16 mouse cellular contexts compared by ENCODE assay signal in genomic region chr9:63972576-63973290, GRCm38 (mm10). TPM values are rescaled to one million over a fixed set of nuclear protein-coding genes. Genes with fewer than 3 reads are reported as not detected.
DNase-seq lines count a peak whose midpoint lies in the region; ATAC-seq and TF ChIP-seq lines count a peak whose summit lies in the region.
"Had no signal": no experiment of that assay in that cellular context is flagged by ENCODE, and none has a peak within 500 bp of the region (broad histone marks: within the 10 kb centered on the region; RNA-seq: fewer than 3 reads in every experiment).

No protein-coding gene starts in this region.

- no peaks in the 10 kb centered on the region for H3K9me3 ChIP-seq in hindbrain, embryonic 10.5 days
- H3K9me3 ChIP-seq in hindbrain, embryonic 12.5 days (replicated peaks): no peaks in the 10 kb centered on the region
- H3K9me3 ChIP-seq in embryonic facial prominence, embryonic 10.5 days: no peaks in the 10 kb centered on the region
- H3K9me3 ChIP-seq in limb, embryonic 13.5 days: no peaks in the 10 kb centered on the region
- H3K9me3 ChIP-seq: lung, embryonic 15.5 days had no signal

- peak overlapping the region; percentile 64 for H3K27ac ChIP-seq in heart, adult 2 months
- peak overlapping the region; percentile 12; the same call in 1 of the 2 replicates for H3K27ac ChIP-seq in hindbrain, embryonic 10.5 days
- no peak overlapping the region for H3K27ac ChIP-seq in hindbrain, embryonic 12.5 days
- H3K27ac ChIP-seq in embryonic facial prominence, embryonic 10.5 days (replicated peaks): peak overlapping the region; percentile 61; the same call in 1 of the 2 replicates
- peak overlapping the region; percentile 96 for H3K27ac ChIP-seq in limb, embryonic 13.5 days
- H3K27ac ChIP-seq: hindbrain, embryonic 14.5 days had no signal

- H3K79me2 ChIP-seq in heart, adult 2 months (replicated peaks; ENCODE audit: control insufficient read depth, insufficient read depth, low read length): no peaks in the 10 kb centered on the region; the same call in none of the 2 replicates

- H3K4me3 ChIP-seq in heart, adult 2 months: no peak overlapping the region
- H3K4me3 ChIP-seq in hindbrain, embryonic 10.5 days: no peak overlapping the region
- H3K4me3 ChIP-seq in hindbrain, embryonic 12.5 days: no peak overlapping the region
- no peak overlapping the region for H3K4me3 ChIP-seq in embryonic facial prominence, embryonic 10.5 days
- H3K4me3 ChIP-seq in limb, embryonic 13.5 days: no peak overlapping the region
- H3K4me3 ChIP-seq: lung, embryonic 15.5 days had no signal

- H3K4me2 ChIP-seq in hindbrain, embryonic 12.5 days (replicated peaks): no peak overlapping the region
- no peak overlapping the region for H3K4me2 ChIP-seq in limb, embryonic 13.5 days (replicated peaks)
- H3K4me2 ChIP-seq: hindbrain, embryonic 14.5 days; lung, embryonic 15.5 days had no signal

- TF ChIP-seq EP300 in heart, adult 2 months (IDR thresholded peaks at IDR 0.05; ENCODE audit: insufficient read depth, low read depth, low read length): no peak

- H3K9ac ChIP-seq in heart, adult 2 months (ENCODE audit: low read depth, low read length): no peak overlapping the region
- no peak overlapping the region for H3K9ac ChIP-seq in hindbrain, embryonic 12.5 days
- no peak overlapping the region for H3K9ac ChIP-seq in limb, embryonic 13.5 days
- H3K9ac ChIP-seq: hindbrain, embryonic 14.5 days; lung, embryonic 15.5 days had no signal

- ATAC-seq in hindbrain, embryonic 12.5 days (ENCODE audit: low FRiP score): no peak
- ATAC-seq in limb, embryonic 13.5 days (ENCODE audit: low FRiP score, low read depth): no peak
- ATAC-seq: intestine, postnatal 0 days had no signal

- intact Hi-C loops in heart, adult 2 months (cut with DNase I): no loop called here
- intact Hi-C loops in heart, postnatal 10 days (cut with DNase I): no loop called here

- no peaks in the 10 kb centered on the region for H3K36me3 ChIP-seq in heart, adult 2 months (ENCODE audit: control insufficient read depth, insufficient read depth, low read length)
- peaks cover 20% of the 10 kb centered on the region for H3K36me3 ChIP-seq in hindbrain, embryonic 10.5 days
- no peaks in the 10 kb centered on the region for H3K36me3 ChIP-seq in hindbrain, embryonic 12.5 days
- H3K36me3 ChIP-seq in embryonic facial prominence, embryonic 10.5 days (replicated peaks): peaks cover 50% of the 10 kb centered on the region
- peaks cover 21% of the 10 kb centered on the region for H3K36me3 ChIP-seq in limb, embryonic 13.5 days
- H3K36me3 ChIP-seq: lung, embryonic 15.5 days had no signal

- H3K27me3 ChIP-seq in heart, adult 2 months (ENCODE audit: control insufficient read depth, insufficient read depth, low read length): no peaks in the 10 kb centered on the region
- H3K27me3 ChIP-seq in hindbrain, embryonic 10.5 days (ENCODE audit: insufficient read depth, poor library complexity, severe bottlenecking): no peaks in the 10 kb centered on the region
- no peaks in the 10 kb centered on the region for H3K27me3 ChIP-seq in hindbrain, embryonic 12.5 days
- no peaks in the 10 kb centered on the region for H3K27me3 ChIP-seq in embryonic facial prominence, embryonic 10.5 days (replicated peaks; ENCODE audit: low read depth, poor library complexity, severe bottlenecking)
- H3K27me3 ChIP-seq in limb, embryonic 13.5 days: no peaks in the 10 kb centered on the region
- H3K27me3 ChIP-seq: lung, embryonic 15.5 days had no signal

- TF ChIP-seq CTCF in heart, adult 2 months (IDR thresholded peaks at IDR 0.05): no peak

- no peak for TF ChIP-seq POLR2A in heart, adult 2 months (IDR thresholded peaks at IDR 0.05; ENCODE audit: insufficient read depth, low read depth, low read length)

- no peak for DNase-seq in heart, adult 2 months
- no peak for DNase-seq in heart, postnatal 10 days
- DNase-seq in hindbrain, embryonic 10.5 days (ENCODE audit: low spot score): no peak
- no peak for DNase-seq in embryonic facial prominence, embryonic 10.5 days (ENCODE audit: low spot score)
- DNase-seq in thymus, postnatal 25 days: no peak
- DNase-seq: B cell, adult 2 months; cerebellum, adult 8-10 months; gastrocnemius, postnatal 10 days; kidney, postnatal 25 days; left cerebral cortex, postnatal 4 days; thymus, postnatal 4 days had no signal

- peaks cover 43% of the 10 kb centered on the region for H3K4me1 ChIP-seq in heart, adult 2 months (ENCODE audit: control insufficient read depth, insufficient read depth, low read length)
- H3K4me1 ChIP-seq in hindbrain, embryonic 10.5 days (replicated peaks): peaks cover 86% of the 10 kb centered on the region
- H3K4me1 ChIP-seq in hindbrain, embryonic 12.5 days: peaks cover 60% of the 10 kb centered on the region
- peaks cover 89% of the 10 kb centered on the region for H3K4me1 ChIP-seq in embryonic facial prominence, embryonic 10.5 days
- peaks cover 96% of the 10 kb centered on the region for H3K4me1 ChIP-seq in limb, embryonic 13.5 days

- 66% methylated on average over 11 of the region's 11 CpGs for WGBS in heart, adult 2 months
- 89% methylated on average over 11 of the region's 11 CpGs for WGBS in hindbrain, embryonic 10.5 days
- 92% methylated on average over 11 of the region's 11 CpGs for WGBS in hindbrain, embryonic 12.5 days
- 94% methylated on average over 11 of the region's 11 CpGs for WGBS in embryonic facial prominence, embryonic 10.5 days
- 87% methylated on average over 11 of the region's 11 CpGs for WGBS in limb, embryonic 13.5 days

RNA-seq across cellular contexts. Expression of gene Smad6, which starts 49.1 kb away (rescaled TPM):
- total RNA-seq in heart, adult 2 months (2021): 10 to 100 TPM; 11.0 to 15.1 TPM
- 9.6 and 14.7 TPM in 2 replicates for polyA plus RNA-seq in heart, adult 2 months (2012; rRNA removed)
- 10 to 100 TPM; 16.1 to 19.4 TPM for total RNA-seq in heart, postnatal 10 days (2021)
- 5.3 and 6.7 TPM in 2 replicates for polyA plus RNA-seq in hindbrain, embryonic 10.5 days (2016; fragmentation: Nextera tagmentation; extraction: Ambion mirVana)
- 12.4 and 13.0 TPM in 2 replicates for polyA plus RNA-seq in hindbrain, embryonic 12.5 days (2016; fragmentation: Nextera tagmentation; extraction: Ambion mirVana)
- polyA plus RNA-seq in embryonic facial prominence, embryonic 10.5 days (2016; fragmentation: Nextera tagmentation; extraction: Ambion mirVana): 7.2 and 7.3 TPM in 2 replicates
- polyA plus RNA-seq in limb, embryonic 13.5 days (2015; fragmentation: Nextera tagmentation; extraction: Ambion mirVana): 10.8 and 11.0 TPM in 2 replicates
